Mouse (Mus musculus): ENCODE data around the gene Aurkb. TPM values are rescaled to one million over a fixed set of nuclear protein-coding genes. Genes with fewer than 3 reads are reported as not detected.

Gene Aurkb
- polyA plus RNA-seq, 1 experiment from 2014 or later: 184 TPM

GRCm38 (mm10) chr11:69071262-69071661, 25.8 kb downstream of the Aurkb start:
- no peaks in the 10 kb centered on the region for H3K36me3 ChIP-seq
- peaks cover 54% of the 10 kb centered on the region for H3K4me1 ChIP-seq (replicated peaks)
- DNase-seq (ENCODE audit: low spot score): no peak
- H3K27ac ChIP-seq: peak overlapping the region; percentile 98
- H3K4me3 ChIP-seq: peak overlapping the region; percentile 79
- H3K9me3 ChIP-seq: no peaks in the 10 kb centered on the region
- peaks cover 2% of the 10 kb centered on the region; the same call in 1 of the 2 replicates for H3K27me3 ChIP-seq (ENCODE audit: insufficient read depth, poor library complexity, severe bottlenecking)
- WGBS: 25% methylated on average over 9 of the region's 9 CpGs

GRCm38 (mm10) chr11:69072234-69072633, 26.8 kb downstream of the Aurkb start:
- no peaks in the 10 kb centered on the region for H3K36me3 ChIP-seq
- 81% methylated on average over 11 of the region's 11 CpGs for WGBS
- peaks cover 45% of the 10 kb centered on the region for H3K4me1 ChIP-seq (replicated peaks)
- peak overlapping the region; percentile 79 for H3K4me3 ChIP-seq
- no peaks in the 10 kb centered on the region for H3K27me3 ChIP-seq (ENCODE audit: insufficient read depth, poor library complexity, severe bottlenecking)
- H3K27ac ChIP-seq: peak overlapping the region; percentile 96
- DNase-seq (ENCODE audit: low spot score): no peak
- H3K9me3 ChIP-seq: no peaks in the 10 kb centered on the region

GRCm38 (mm10) chr11:69072666-69073064, 27.2 kb downstream of the Aurkb start:
- H3K9me3 ChIP-seq: no peaks in the 10 kb centered on the region
- no peak for DNase-seq (ENCODE audit: low spot score)
- 14% methylated on average over 9 of the region's 9 CpGs for WGBS

GRCm38 (mm10) chr11:69073065-69073888, 27.8 kb downstream of the Aurkb start:
- H3K4me1 ChIP-seq (replicated peaks): peaks cover 48% of the 10 kb centered on the region
- H3K27me3 ChIP-seq (ENCODE audit: insufficient read depth, poor library complexity, severe bottlenecking): no peaks in the 10 kb centered on the region
- under 1% methylated on average over 14 of the region's 14 CpGs for WGBS
- H3K27ac ChIP-seq: peak overlapping the region; percentile 96
- peak; percentile 83 for DNase-seq (ENCODE audit: low spot score)
- H3K36me3 ChIP-seq: no peaks in the 10 kb centered on the region
- peak overlapping the region; percentile 79 for H3K4me3 ChIP-seq
- H3K9me3 ChIP-seq: no peaks in the 10 kb centered on the region

More at GRCm38 (mm10) chr11:69072666-69073064, 27.2 kb downstream of the Aurkb start:
- Histone ChIP-seq H3K36me3 (no peaks in the 10 kb centered on the region), H3K27me3 (ENCODE audit: insufficient read depth, poor library complexity, severe bottlenecking) (no peaks in the 10 kb centered on the region), H3K4me1 (replicated peaks) (peaks cover 45% of the 10 kb centered on the region), H3K4me3 (peak overlapping the region; percentile 79), H3K27ac (peak overlapping the region; percentile 96)

GRCm38 (mm10) chr11:69073951-69074775, 28.7 kb downstream of the Aurkb start:
- Histone ChIP-seq H3K27me3 (ENCODE audit: insufficient read depth, poor library complexity, severe bottlenecking) (no peaks in the 10 kb centered on the region), H3K27ac (peak overlapping the region; percentile 96; the same call in 1 of the 2 replicates), H3K9me3 (no peaks in the 10 kb centered on the region), H3K4me3 (no peak overlapping the region), H3K4me1 (replicated peaks) (peaks cover 48% of the 10 kb centered on the region), H3K36me3 (no peaks in the 10 kb centered on the region)
- 40% methylated on average over 6 of the region's 6 CpGs for WGBS
- no peak for DNase-seq (ENCODE audit: low spot score)

- no peak overlapping the region for H3K27ac ChIP-seq
Observed at GRCm38 (mm10) chr11:69074776-69075069, 29.3 kb downstream of the Aurkb start.

GRCm38 (mm10) chr11:69075764-69076479, 30.5 kb downstream of the Aurkb start:
- Histone ChIP-seq H3K4me1 (replicated peaks) (peaks cover 35% of the 10 kb centered on the region), H3K9me3 (no peaks in the 10 kb centered on the region), H3K4me3 (no peak overlapping the region), H3K27ac (no peak overlapping the region), H3K27me3 (ENCODE audit: insufficient read depth, poor library complexity, severe bottlenecking) (no peaks in the 10 kb centered on the region), H3K36me3 (no peaks in the 10 kb centered on the region)
- WGBS: 43% methylated on average over 9 of the region's 9 CpGs
- no peak for DNase-seq (ENCODE audit: low spot score)

More at GRCm38 (mm10) chr11:69074776-69075069, 29.3 kb downstream of the Aurkb start:
- no peak for DNase-seq (ENCODE audit: low spot score)
- H3K36me3 ChIP-seq: no peaks in the 10 kb centered on the region
- H3K4me1 ChIP-seq (replicated peaks): peaks cover 44% of the 10 kb centered on the region
- H3K27me3 ChIP-seq (ENCODE audit: insufficient read depth, poor library complexity, severe bottlenecking): no peaks in the 10 kb centered on the region
- H3K9me3 ChIP-seq: no peaks in the 10 kb centered on the region
- WGBS: 61% methylated on average over 2 of the region's 2 CpGs
- no peak overlapping the region for H3K4me3 ChIP-seq

GRCm38 (mm10) chr11:69076572-69076971, 31.1 kb downstream of the Aurkb start:
- no peak for DNase-seq (ENCODE audit: low spot score)
- H3K9me3 ChIP-seq: no peaks in the 10 kb centered on the region
- no peak overlapping the region for H3K4me3 ChIP-seq
- no peaks in the 10 kb centered on the region for H3K36me3 ChIP-seq
- H3K27ac ChIP-seq: no peak overlapping the region
- WGBS: 78% methylated on average over 5 of the region's 5 CpGs
- H3K27me3 ChIP-seq (ENCODE audit: insufficient read depth, poor library complexity, severe bottlenecking): no peaks in the 10 kb centered on the region
- peaks cover 29% of the 10 kb centered on the region for H3K4me1 ChIP-seq (replicated peaks)

GRCm38 (mm10) chr11:69077316-69077715, 31.9 kb downstream of the Aurkb start:
- no peaks in the 10 kb centered on the region for H3K9me3 ChIP-seq
- H3K36me3 ChIP-seq: no peaks in the 10 kb centered on the region
- peaks cover 21% of the 10 kb centered on the region for H3K4me1 ChIP-seq (replicated peaks)
- DNase-seq (ENCODE audit: low spot score): no peak
- WGBS: 86% methylated on average over 9 of the region's 9 CpGs
- H3K27me3 ChIP-seq (ENCODE audit: insufficient read depth, poor library complexity, severe bottlenecking): no peaks in the 10 kb centered on the region
- H3K27ac ChIP-seq: no peak overlapping the region
- no peak overlapping the region for H3K4me3 ChIP-seq

GRCm38 (mm10) chr11:69078041-69078440, 32.6 kb downstream of the Aurkb start:
- 79% methylated on average over 6 of the region's 6 CpGs for WGBS
- H3K27me3 ChIP-seq (ENCODE audit: insufficient read depth, poor library complexity, severe bottlenecking): no peaks in the 10 kb centered on the region
- H3K27ac ChIP-seq: no peak overlapping the region
- H3K36me3 ChIP-seq: no peaks in the 10 kb centered on the region
- H3K4me3 ChIP-seq: no peak overlapping the region
- peaks cover 15% of the 10 kb centered on the region for H3K4me1 ChIP-seq (replicated peaks)
- no peak for DNase-seq (ENCODE audit: low spot score)
- H3K9me3 ChIP-seq: no peaks in the 10 kb centered on the region

GRCm38 (mm10) chr11:69078805-69079438, 33.5 kb downstream of the Aurkb start:
- Histone ChIP-seq H3K9me3 (no peaks in the 10 kb centered on the region), H3K36me3 (no peaks in the 10 kb centered on the region), H3K4me1 (replicated peaks) (peaks cover 13% of the 10 kb centered on the region), H3K27ac (no peak overlapping the region), H3K27me3 (ENCODE audit: insufficient read depth, poor library complexity, severe bottlenecking) (no peaks in the 10 kb centered on the region), H3K4me3 (no peak overlapping the region)
- no peak for DNase-seq (ENCODE audit: low spot score)
- 80% methylated on average over 5 of the region's 5 CpGs for WGBS

- Histone ChIP-seq H3K27me3 (ENCODE audit: insufficient read depth, poor library complexity, severe bottlenecking) (no peaks in the 10 kb centered on the region), H3K9me3 (no peaks in the 10 kb centered on the region), H3K27ac (no peak overlapping the region), H3K4me3 (no peak overlapping the region), H3K36me3 (no peaks in the 10 kb centered on the region), H3K4me1 (replicated peaks) (peaks cover 3% of the 10 kb centered on the region; the same call in 1 of the 2 replicates)
- no peak for DNase-seq (ENCODE audit: low spot score)
- 87% methylated on average over 15 of the region's 15 CpGs for WGBS
Observed at GRCm38 (mm10) chr11:69080102-69080854, 34.8 kb downstream of the Aurkb start.

All from hindbrain, embryonic 10.5 days (tissue).